Mouse (Mus musculus): ENCODE data around the gene Acvr1b.

Gene Acvr1b

GRCm38 (mm10) chr15:101175131-101175460, 1.2 kb downstream of the Acvr1b start:
- no peak for DNase-seq (ENCODE audit: low read depth)

GRCm38 (mm10) chr15:101175613-101176283, 1.9 kb downstream of the Acvr1b start:
- DNase-seq (ENCODE audit: low read depth), result no peak

- DNase-seq (ENCODE audit: low read depth), result peak; percentile 67
These were observed 2.4 kb downstream of the Acvr1b start for GRCm38 (mm10) chr15:101176284-101176680.

GRCm38 (mm10) chr15:101176795-101177691, 3.2 kb downstream of the Acvr1b start:
- peak; percentile 59 for DNase-seq (ENCODE audit: low read depth)

GRCm38 (mm10) chr15:101180363-101181105, 6.7 kb downstream of the Acvr1b start:
- no peak for DNase-seq (ENCODE audit: low read depth)

GRCm38 (mm10) chr15:101181106-101181466, 7.2 kb downstream of the Acvr1b start:
- DNase-seq (ENCODE audit: low read depth), result no peak

- DNase-seq (ENCODE audit: low read depth), result no peak
These were observed 7.6 kb downstream of the Acvr1b start for GRCm38 (mm10) chr15:101181500-101181899.

GRCm38 (mm10) chr15:101182676-101183075, 8.8 kb downstream of the Acvr1b start:
- DNase-seq (ENCODE audit: low read depth), result no peak

GRCm38 (mm10) chr15:101184300-101184699, 10.4 kb downstream of the Acvr1b start:
- no peak for DNase-seq (ENCODE audit: low read depth)

- no peak for DNase-seq (ENCODE audit: low read depth)
These were observed 11.7 kb downstream of the Acvr1b start for GRCm38 (mm10) chr15:101185549-101185948.

GRCm38 (mm10) chr15:101187907-101188306, 14.0 kb downstream of the Acvr1b start:
- DNase-seq (ENCODE audit: low read depth), result no peak

GRCm38 (mm10) chr15:101189981-101190761, 16.3 kb downstream of the Acvr1b start:
- no peak for DNase-seq (ENCODE audit: low read depth)

- DNase-seq (ENCODE audit: low read depth), result peak; percentile 81
These were observed 16.9 kb downstream of the Acvr1b start for GRCm38 (mm10) chr15:101190762-101191150.

GRCm38 (mm10) chr15:101191459-101192259, 17.8 kb downstream of the Acvr1b start:
- DNase-seq (ENCODE audit: low read depth), result peak; percentile 74

- no peak for DNase-seq (ENCODE audit: low read depth)
These were observed 18.4 kb downstream of the Acvr1b start for GRCm38 (mm10) chr15:101192260-101192640.

- DNase-seq (ENCODE audit: low read depth), result no peak
These were observed 18.8 kb downstream of the Acvr1b start for GRCm38 (mm10) chr15:101192651-101193050.

- DNase-seq (ENCODE audit: low read depth), result no peak
These were observed 20.1 kb downstream of the Acvr1b start for GRCm38 (mm10) chr15:101193971-101194370.

GRCm38 (mm10) chr15:101194951-101195823, 21.3 kb downstream of the Acvr1b start:
- peak; percentile 90 for DNase-seq (ENCODE audit: low read depth)

GRCm38 (mm10) chr15:101196079-101196795, 22.4 kb downstream of the Acvr1b start:
- no peak for DNase-seq (ENCODE audit: low read depth)

All from 416B (cell line).